Mouse (Mus musculus) stomach, embryonic 16.5 days (tissue): Measurements from ENCODE around the gene Zfp629. TPM values are rescaled to one million over a fixed set of nuclear protein-coding genes. Genes with fewer than 3 reads are reported as not detected.
"Not testable (repeated sequence)": the region's sequence is repeated elsewhere in the genome, so short reads cannot be mapped to it uniquely, and the experiment has no call there.

Source experiments
- ATAC-seq: fragments of 200-750 bp; cut with Nextera tagmentation; 2 replicates; pipeline ENCODE4 v1.8.0; 2017; ENCODE audit warnings: moderate number of reproducible peaks, moderate TSS enrichment; ENCODE audit not compliant: insufficient read depth, low FRiP score
- H3K27ac ChIP-seq: fragments of 300-500 bp; sonication (generic); 2 replicates; pipeline ENCODE4 v1.5.1; 2014; ENCODE audit warnings: low read length
- H3K27me3 ChIP-seq: fragments of 300-500 bp; sonication (generic); 2 replicates; pipeline ENCODE4 v1.6.1; 2014; ENCODE audit warnings: low read length, control low read depth, mixed read lengths; ENCODE audit not compliant: control insufficient read depth, insufficient read depth
- H3K36me3 ChIP-seq: fragments of 300-500 bp; sonication (generic); 2 replicates; pipeline ENCODE4 v1.6.1; 2014; ENCODE audit warnings: low read length; ENCODE audit not compliant: control insufficient read depth, insufficient read depth
- H3K4me1 ChIP-seq: fragments of 300-500 bp; sonication (generic); 2 replicates; pipeline ENCODE4 v1.6.1; 2014; ENCODE audit warnings: low read length, control low read depth, mixed read lengths; ENCODE audit not compliant: control insufficient read depth, insufficient read depth
- H3K4me2 ChIP-seq: fragments of 300-500 bp; sonication (generic); 2 replicates; pipeline ENCODE4 v1.6.1; 2014; ENCODE audit warnings: low read depth, low read length, mixed read lengths
- H3K4me3 ChIP-seq: fragments of 300-500 bp; sonication (generic); replicated peaks from 2 replicates; pipeline ENCODE4 v1.5.1; 2014; ENCODE audit warnings: mild to moderate bottlenecking, low read length
- H3K9ac ChIP-seq: fragments of 300-500 bp; sonication (generic); 2 replicates; pipeline ENCODE4 v1.6.1; 2014; ENCODE audit warnings: low read length
- H3K9me3 ChIP-seq: fragments of 300-500 bp; sonication (generic); replicated peaks from 2 replicates; pipeline ENCODE4 v1.6.1; 2016; ENCODE audit warnings: low read length, control low read depth; ENCODE audit not compliant: control insufficient read depth
- WGBS: fragments of 180-500 bp; shearing (Covaris S2); extraction: QIAGEN DNeasy Blood & Tissue Kit; methylation state at CpG from one replicate; pipeline ENCODE4 v1.1.7; 2014; 5-methylcytosine and 5-hydroxymethylcytosine counted together
- polyA plus RNA-seq: library from polyadenylated mRNA; unstranded; fragments of >200 nt; fragmentation: Nextera tagmentation; extraction: Ambion mirVana; gene quantifications from 2 replicates; pipeline ENCODE4 v1.2.1, GENCODE M21; 2015

Zfp629 gene
- polyA plus RNA-seq, 1 experiment from 2014 or later: 10.4 TPM

GRCm38 (mm10) chr7:127626039-127626438 is 10.4 kb upstream of the Zfp629 start:
- Histone ChIP-seq H3K9me3 (no peaks in the 10 kb centered on the region), H3K27me3 (no peaks in the 10 kb centered on the region), H3K4me2 (no peak overlapping the region), H3K36me3 (no peaks in the 10 kb centered on the region), H3K4me1 (no peaks in the 10 kb centered on the region), H3K4me3 (no peak overlapping the region), H3K27ac (no peak overlapping the region), H3K9ac (no peak overlapping the region)
- WGBS: 98% methylated on average over 7 of the region's 7 CpGs
- ATAC-seq: no peak

GRCm38 (mm10) chr7:127618402-127618801 is 2.8 kb upstream of the Zfp629 start:
- not testable (repeated sequence) for H3K36me3 ChIP-seq, H3K27me3 ChIP-seq, ATAC-seq, H3K4me3 ChIP-seq, H3K9me3 ChIP-seq, H3K27ac ChIP-seq, H3K4me2 ChIP-seq, H3K9ac ChIP-seq
- peaks cover 16% of the 10 kb centered on the region for H3K4me1 ChIP-seq
- 90% methylated on average over 6 of the region's 8 CpGs for WGBS

GRCm38 (mm10) chr7:127617962-127618361 is 2.4 kb upstream of the Zfp629 start:
- no peaks in the 10 kb centered on the region for H3K27me3 ChIP-seq
- peaks cover 16% of the 10 kb centered on the region for H3K4me1 ChIP-seq
- 58% methylated on average over 2 of the region's 2 CpGs for WGBS
- no peak overlapping the region for H3K4me2 ChIP-seq
- H3K9ac ChIP-seq: no peak overlapping the region
- no peak overlapping the region for H3K4me3 ChIP-seq
- H3K27ac ChIP-seq: no peak overlapping the region
- H3K36me3 ChIP-seq: no peaks in the 10 kb centered on the region
- H3K9me3 ChIP-seq: no peaks in the 10 kb centered on the region
- no peak for ATAC-seq

- Histone ChIP-seq H3K4me1 (peaks cover 16% of the 10 kb centered on the region), H3K9ac (no peak overlapping the region), H3K27me3 (no peaks in the 10 kb centered on the region), H3K36me3 (peaks cover 10% of the 10 kb centered on the region), H3K4me2 (no peak overlapping the region), H3K27ac (no peak overlapping the region), H3K9me3 (no peaks in the 10 kb centered on the region), H3K4me3 (no peak overlapping the region)
- WGBS: 47% methylated on average over 1 of the region's 1 CpGs
- ATAC-seq: no peak
Observed at GRCm38 (mm10) chr7:127616881-127617280, 1.3 kb upstream of the Zfp629 start.

- no peak for ATAC-seq
- H3K4me2 ChIP-seq: no peak overlapping the region
- no peak overlapping the region for H3K27ac ChIP-seq
- H3K4me3 ChIP-seq: no peak overlapping the region
- H3K9ac ChIP-seq: no peak overlapping the region; the same call in 1 of the 2 replicates
- H3K27me3 ChIP-seq: no peaks in the 10 kb centered on the region
- 0 out of 2 replicates have a peak, but pooled peaks cover 5% of the 10 kb centered on the region for H3K9me3 ChIP-seq
- H3K4me1 ChIP-seq: peaks cover 16% of the 10 kb centered on the region
- H3K36me3 ChIP-seq: peaks cover 15% of the 10 kb centered on the region
- 60% methylated on average over 1 of the region's 1 CpGs for WGBS
Observed at GRCm38 (mm10) chr7:127616336-127616735, 739 bp upstream of the Zfp629 start.

GRCm38 (mm10) chr7:127614511-127614890 is 1.1 kb downstream of the Zfp629 start:
- Histone ChIP-seq H3K9me3 (0 out of 2 replicates have a peak, but pooled peaks cover 6% of the 10 kb centered on the region), H3K4me2 (peak overlapping the region; percentile 79), H3K27me3 (no peaks in the 10 kb centered on the region), H3K36me3 (peaks cover 34% of the 10 kb centered on the region), H3K4me3 (peak overlapping the region; percentile 100), H3K9ac (peak overlapping the region; percentile 96), H3K4me1 (peaks cover 16% of the 10 kb centered on the region), H3K27ac (peak overlapping the region; percentile 89)
- ATAC-seq: peak; percentile 45; the same call in 1 of the 2 replicates
- 0% methylated on average over 41 of the region's 44 CpGs for WGBS

- 26% methylated on average over 8 of the region's 8 CpGs for WGBS
- H3K27ac ChIP-seq: peak overlapping the region; percentile 89
Observed at GRCm38 (mm10) chr7:127614091-127614490, 1.5 kb downstream of the Zfp629 start.

GRCm38 (mm10) chr7:127613501-127613900 is 2.1 kb downstream of the Zfp629 start:
- 0 out of 2 replicates have a peak, but pooled peaks cover 6% of the 10 kb centered on the region for H3K9me3 ChIP-seq
- no peak overlapping the region for H3K27ac ChIP-seq
- WGBS: 85% methylated on average over 8 of the region's 8 CpGs
- H3K4me2 ChIP-seq: no peak overlapping the region
- peaks cover 43% of the 10 kb centered on the region for H3K36me3 ChIP-seq
- H3K9ac ChIP-seq: peak overlapping the region; percentile 96; the same call in 1 of the 2 replicates
- peaks cover 16% of the 10 kb centered on the region for H3K4me1 ChIP-seq
- H3K27me3 ChIP-seq: no peaks in the 10 kb centered on the region
- no peak overlapping the region for H3K4me3 ChIP-seq
- ATAC-seq: no peak

More at GRCm38 (mm10) chr7:127614091-127614490, 1.5 kb downstream of the Zfp629 start:
- Histone ChIP-seq H3K36me3 (peaks cover 37% of the 10 kb centered on the region), H3K4me2 (peak overlapping the region; percentile 79), H3K27me3 (no peaks in the 10 kb centered on the region), H3K9me3 (0 out of 2 replicates have a peak, but pooled peaks cover 6% of the 10 kb centered on the region), H3K9ac (peak overlapping the region; percentile 96), H3K4me3 (peak overlapping the region; percentile 100), H3K4me1 (peaks cover 16% of the 10 kb centered on the region)
- no peak for ATAC-seq

GRCm38 (mm10) chr7:127611561-127611960 is 4.0 kb downstream of the Zfp629 start:
- Histone ChIP-seq H3K4me2 (no peak overlapping the region), H3K9me3 (0 out of 2 replicates have a peak, but pooled peaks cover 6% of the 10 kb centered on the region), H3K4me1 (peaks cover 16% of the 10 kb centered on the region), H3K36me3 (peaks cover 49% of the 10 kb centered on the region), H3K4me3 (no peak overlapping the region), H3K27me3 (no peaks in the 10 kb centered on the region), H3K27ac (no peak overlapping the region), H3K9ac (no peak overlapping the region)
- WGBS: 96% methylated on average over 26 of the region's 26 CpGs
- ATAC-seq: no peak
